Mouse (Mus musculus): ENCODE results near the gene Rps16. TPM values are rescaled to one million over a fixed set of nuclear protein-coding genes. Genes with fewer than 3 reads are reported as not detected.

Gene Rps16
- 1,024 and 1,255 TPM in 2 replicates for polyA plus RNA-seq (2012; rRNA removed; ENCODE audit: low replicate concordance)

GRCm38 (mm10) chr7:28350155-28350883 is at the start of gene Rps16:
Rps16 (plus strand) TSS chr7:28350652.

GRCm38 (mm10) chr7:28301616-28302433 is 48.6 kb upstream of the Rps16 start, which contains the start of gene Dll3:
Dll3 (minus strand) TSS chr7:28302238.

GRCm38 (mm10) chr7:28311926-28312543 is 38.4 kb upstream of the Rps16 start, which contains the start of gene Timm50:
Timm50 (minus strand) TSS chr7:28312072.

GRCm38 (mm10) chr7:28338108-28338998 is 12.1 kb upstream of the Rps16 start, which contains the start of gene Supt5:
Supt5 (minus strand) TSS chr7:28338746.

GRCm38 (mm10) chr7:28372251-28373108 is 22.0 kb downstream of the Rps16 start, which contains the start of gene Plekhg2:
Plekhg2 (minus strand) TSS chr7:28372599.

GRCm38 (mm10) chr7:28380237-28381016 is 30.0 kb downstream of the Rps16 start, which contains the start of gene Zfp36:
Zfp36 (minus strand) TSS chr7:28380253.

GRCm38 (mm10) chr7:28392429-28393271 is 42.2 kb downstream of the Rps16 start, which contains the start of the genes Med29 and Paf1:
Med29 (minus strand) TSS chr7:28392708.
Paf1 (plus strand) TSS chr7:28392951.

Other genes starting within 250 kb of the Rps16 start
- gene 9530053A07Rik, start 221.2 kb upstream of the Rps16 start, polyA plus RNA-seq (2012; rRNA removed; ENCODE audit: low replicate concordance), result not detected in 2 replicates
- 32.1 and 36.7 TPM in 2 replicates for gene Fbl, start 180.9 kb upstream of the Rps16 start, polyA plus RNA-seq (2012; rRNA removed; ENCODE audit: low replicate concordance)
- 66.0 and 77.5 TPM in 2 replicates for gene Dyrk1b, start 171.2 kb upstream of the Rps16 start, polyA plus RNA-seq (2012; rRNA removed; ENCODE audit: low replicate concordance)
- gene Eid2, start 82.8 kb upstream of the Rps16 start, polyA plus RNA-seq (2012; rRNA removed; ENCODE audit: low replicate concordance), result 2.6 and 9.5 TPM in 2 replicates
- gene Eid2b, start 72.9 kb upstream of the Rps16 start, polyA plus RNA-seq (2012; rRNA removed; ENCODE audit: low replicate concordance), result 7.4 and 19.4 TPM in 2 replicates
- not detected in 2 replicates for gene Selenov, start 59.5 kb upstream of the Rps16 start, polyA plus RNA-seq (2012; rRNA removed; ENCODE audit: low replicate concordance)
- gene Dll3, start 48.4 kb upstream of the Rps16 start, polyA plus RNA-seq (2012; rRNA removed; ENCODE audit: low replicate concordance), result 0.11 TPM in 1 of 2 replicates, not detected in the other
- gene Timm50, start 38.6 kb upstream of the Rps16 start, polyA plus RNA-seq (2012; rRNA removed; ENCODE audit: low replicate concordance), result 90.3 and 103 TPM in 2 replicates
- 114 and 125 TPM in 2 replicates for gene Supt5, start 11.9 kb upstream of the Rps16 start, polyA plus RNA-seq (2012; rRNA removed; ENCODE audit: low replicate concordance)
- 35.6 and 63.3 TPM in 2 replicates for gene Plekhg2, start 21.9 kb downstream of the Rps16 start, polyA plus RNA-seq (2012; rRNA removed; ENCODE audit: low replicate concordance)
- 63.8 and 131 TPM in 2 replicates for gene Zfp36, start 29.6 kb downstream of the Rps16 start, polyA plus RNA-seq (2012; rRNA removed; ENCODE audit: low replicate concordance)
- 54.4 and 58.2 TPM in 2 replicates for gene Med29, start 42.1 kb downstream of the Rps16 start, polyA plus RNA-seq (2012; rRNA removed; ENCODE audit: low replicate concordance)
- 89.1 and 121 TPM in 2 replicates for gene Paf1, start 42.3 kb downstream of the Rps16 start, polyA plus RNA-seq (2012; rRNA removed; ENCODE audit: low replicate concordance)
- 21.0 and 30.6 TPM in 2 replicates for gene Gmfg, start 86.8 kb downstream of the Rps16 start, polyA plus RNA-seq (2012; rRNA removed; ENCODE audit: low replicate concordance)
- gene Lrfn1, start 101.3 kb downstream of the Rps16 start, polyA plus RNA-seq (2012; rRNA removed; ENCODE audit: low replicate concordance), result 3.9 and 9.0 TPM in 2 replicates
- gene Ifnl2, start 159.8 kb downstream of the Rps16 start, polyA plus RNA-seq (2012; rRNA removed; ENCODE audit: low replicate concordance), result not detected in 2 replicates
- not detected in 2 replicates for gene Ifnl3, start 172.2 kb downstream of the Rps16 start, polyA plus RNA-seq (2012; rRNA removed; ENCODE audit: low replicate concordance)
- gene Sycn, start 190.2 kb downstream of the Rps16 start, polyA plus RNA-seq (2012; rRNA removed; ENCODE audit: low replicate concordance), result 0.91 TPM in 1 of 2 replicates, not detected in the other
- 1.0 and 2.2 TPM in 2 replicates for gene Nccrp1, start 196.6 kb downstream of the Rps16 start, polyA plus RNA-seq (2012; rRNA removed; ENCODE audit: low replicate concordance)
- 94.8 and 122 TPM in 2 replicates for gene Samd4b, start 247.5 kb downstream of the Rps16 start, polyA plus RNA-seq (2012; rRNA removed; ENCODE audit: low replicate concordance)
- gene Pak4, start 247.5 kb downstream of the Rps16 start, polyA plus RNA-seq (2012; rRNA removed; ENCODE audit: low replicate concordance), result 17.6 and 40.2 TPM in 2 replicates